Mouse (Mus musculus): ENCODE results near the gene Gm1604a. TPM values are rescaled to one million over a fixed set of nuclear protein-coding genes. Genes with fewer than 3 reads are reported as not detected.
"Not testable (repeated sequence)": the region's sequence is repeated elsewhere in the genome, so short reads cannot be mapped to it uniquely, and the experiment has no call there.

The Gm1604a gene
- polyA plus RNA-seq (2015; fragmentation: Nextera tagmentation; extraction: Ambion mirVana): not detected in 2 replicates

GRCm38 (mm10) chr17:7025257-7025656, at the start of gene Gm1604a:
Gene Gm1604a (plus strand): TSS chr17:7025568.
- not testable (repeated sequence) for H3K4me1 ChIP-seq (replicated peaks); H3K9me3 ChIP-seq; H3K4me3 ChIP-seq (replicated peaks); H3K36me3 ChIP-seq; H3K9ac ChIP-seq; H3K4me2 ChIP-seq (replicated peaks); H3K27me3 ChIP-seq (replicated peaks); H3K27ac ChIP-seq
- 0 out of 2 replicates have a peak, but pooled peaks have one; percentile 28 for ATAC-seq
- WGBS: 13% methylated on average over 9 of the region's 14 CpGs

DNA sequence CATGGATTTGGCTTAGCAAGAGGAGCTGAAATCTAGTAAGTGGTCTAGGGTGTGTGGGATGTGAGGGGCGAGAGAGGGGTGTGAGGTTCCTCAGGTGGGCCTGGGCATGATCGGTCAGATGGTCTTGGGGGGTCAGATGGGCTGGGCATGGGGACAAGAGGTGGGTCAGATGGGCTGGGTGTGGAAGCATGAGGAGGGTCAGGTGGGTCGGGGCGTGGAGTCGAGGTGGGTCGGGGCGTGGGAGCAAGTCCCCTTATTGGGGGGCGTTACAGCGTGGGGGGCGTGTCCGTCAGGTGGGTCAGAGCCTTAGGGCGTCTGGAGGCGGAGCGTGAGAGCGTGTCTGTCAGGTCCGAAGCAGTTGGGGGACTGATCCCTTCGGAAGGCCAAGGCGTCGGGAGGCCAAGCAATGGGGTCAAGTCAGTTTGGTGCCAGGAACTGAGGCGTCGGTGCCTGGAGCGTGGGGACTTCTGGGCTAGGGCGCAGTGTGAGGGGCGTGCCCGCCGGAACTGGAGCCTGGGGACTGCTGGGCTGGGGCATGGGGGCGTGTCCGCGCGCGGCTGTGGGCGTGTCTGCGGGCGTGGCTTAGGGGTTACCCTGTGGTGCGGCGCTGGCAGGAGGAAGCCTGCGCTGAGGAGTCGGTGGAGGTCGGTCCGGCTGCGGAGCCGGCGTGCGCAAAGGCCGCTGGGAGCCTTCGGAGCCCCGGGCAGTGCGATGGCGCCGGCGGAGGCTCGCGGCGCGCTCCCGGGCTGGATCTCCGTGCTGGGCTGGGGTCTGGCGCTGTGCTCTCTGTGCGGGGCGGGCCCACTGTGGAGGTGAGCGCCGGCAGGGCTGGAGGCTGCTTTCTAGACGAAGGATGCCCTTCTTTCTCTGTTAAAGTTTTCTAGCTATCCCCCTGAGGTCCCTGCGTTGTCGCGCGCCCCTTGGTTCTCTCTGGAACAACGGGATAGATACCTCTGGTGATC, 46.8 kb upstream of the Gm1604a start, which contains the start of gene Gm49721:
Gm49721 (plus strand) TSS at position 618 of the 962 bp plus-strand sequence.
- H3K36me3 ChIP-seq; H3K9me3 ChIP-seq; H3K4me1 ChIP-seq (replicated peaks); H3K27me3 ChIP-seq (replicated peaks): not testable (repeated sequence)
- Histone ChIP-seq H3K9ac (peak within 1 kb of the TSS; percentile 62), H3K4me2 (replicated peaks) (peak within 1 kb of the TSS; percentile 57), H3K4me3 (replicated peaks) (peak within 1 kb of the TSS; percentile 54), H3K27ac (0 out of 2 replicates have a peak within 1 kb of the TSS, but pooled peaks have one; percentile 36)
- WGBS: 1% methylated on average over 43 of the region's 68 CpGs
- ATAC-seq: peak; percentile 99

- peak overlapping the region; percentile 57 for H3K4me2 ChIP-seq (replicated peaks)
- not testable (repeated sequence) for H3K36me3 ChIP-seq; H3K4me1 ChIP-seq (replicated peaks); H3K27ac ChIP-seq; H3K9me3 ChIP-seq; H3K27me3 ChIP-seq (replicated peaks)
- 12% methylated on average over 5 of the region's 5 CpGs for WGBS
- peak overlapping the region; percentile 54 for H3K4me3 ChIP-seq (replicated peaks)
- ATAC-seq: peak; percentile 6; the same call in 1 of the 2 replicates
- H3K9ac ChIP-seq: peak overlapping the region; percentile 62; the same call in 1 of the 2 replicates
Measured at GRCm38 (mm10) chr17:6979380-6979779, 46.0 kb upstream of the Gm1604a start.

GRCm38 (mm10) chr17:6980144-6980543, 45.2 kb upstream of the Gm1604a start:
- H3K4me1 ChIP-seq (replicated peaks); H3K27me3 ChIP-seq (replicated peaks); H3K4me3 ChIP-seq (replicated peaks); H3K9me3 ChIP-seq; H3K27ac ChIP-seq; ATAC-seq; H3K36me3 ChIP-seq; H3K9ac ChIP-seq; H3K4me2 ChIP-seq (replicated peaks): not testable (repeated sequence)
- WGBS: 90% methylated on average over 5 of the region's 8 CpGs

DNA sequence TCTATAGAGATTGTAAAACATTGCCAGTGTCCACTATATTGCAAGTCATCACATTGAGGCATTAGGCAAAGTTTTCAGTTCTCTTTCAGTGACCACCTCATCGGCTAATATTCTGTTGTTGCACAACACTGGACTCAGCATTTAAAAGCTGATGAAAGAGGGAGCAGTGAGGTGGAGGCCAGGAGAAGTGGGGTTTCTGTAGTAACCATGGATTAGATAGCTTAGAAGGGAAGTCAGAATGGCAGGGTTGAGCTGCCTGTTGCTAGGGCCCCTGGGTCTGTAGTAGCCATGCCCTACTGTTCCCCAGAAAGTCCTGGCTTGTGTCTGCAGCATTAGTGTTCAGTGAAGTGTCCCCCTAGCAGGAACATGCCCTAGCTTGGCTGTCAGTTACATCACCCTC, 39.2 kb upstream of the Gm1604a start:
- not testable (repeated sequence) for ATAC-seq; H3K36me3 ChIP-seq; H3K9me3 ChIP-seq; H3K9ac ChIP-seq; H3K4me3 ChIP-seq (replicated peaks); H3K27me3 ChIP-seq (replicated peaks); H3K4me1 ChIP-seq (replicated peaks); H3K27ac ChIP-seq; H3K4me2 ChIP-seq (replicated peaks)
- 97% methylated on average over 1 of the region's 1 CpGs for WGBS

GRCm38 (mm10) chr17:6995504-6995903, 29.9 kb upstream of the Gm1604a start:
- H3K4me3 ChIP-seq (replicated peaks); H3K36me3 ChIP-seq; H3K27me3 ChIP-seq (replicated peaks); H3K9me3 ChIP-seq; H3K4me2 ChIP-seq (replicated peaks); H3K9ac ChIP-seq; ATAC-seq; H3K4me1 ChIP-seq (replicated peaks); H3K27ac ChIP-seq: not testable (repeated sequence)
- no CpG with 5 or more reads among the region's 6 CpGs for WGBS

DNA sequence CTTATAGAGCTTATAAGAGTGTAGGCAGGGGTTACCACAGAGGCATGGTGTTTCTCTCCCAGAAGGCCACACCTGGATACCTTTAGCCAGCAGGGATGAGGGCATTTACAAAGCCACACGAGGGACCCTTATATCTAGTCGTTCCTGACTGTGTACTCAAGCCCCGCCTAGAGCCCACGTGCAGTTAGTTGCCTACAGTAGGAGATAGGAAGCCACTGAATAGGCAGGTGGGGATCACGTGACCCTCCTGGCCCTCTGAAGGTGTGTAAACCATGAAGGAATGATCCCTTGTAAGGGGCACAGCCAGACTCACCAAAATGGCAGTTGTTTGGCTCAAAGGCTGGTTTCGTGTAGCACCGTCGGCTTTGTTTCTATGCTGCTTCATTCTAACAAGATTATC, 28.5 kb upstream of the Gm1604a start:
- ATAC-seq: not testable (repeated sequence)
- 81% methylated on average over 8 of the region's 8 CpGs for WGBS

DNA sequence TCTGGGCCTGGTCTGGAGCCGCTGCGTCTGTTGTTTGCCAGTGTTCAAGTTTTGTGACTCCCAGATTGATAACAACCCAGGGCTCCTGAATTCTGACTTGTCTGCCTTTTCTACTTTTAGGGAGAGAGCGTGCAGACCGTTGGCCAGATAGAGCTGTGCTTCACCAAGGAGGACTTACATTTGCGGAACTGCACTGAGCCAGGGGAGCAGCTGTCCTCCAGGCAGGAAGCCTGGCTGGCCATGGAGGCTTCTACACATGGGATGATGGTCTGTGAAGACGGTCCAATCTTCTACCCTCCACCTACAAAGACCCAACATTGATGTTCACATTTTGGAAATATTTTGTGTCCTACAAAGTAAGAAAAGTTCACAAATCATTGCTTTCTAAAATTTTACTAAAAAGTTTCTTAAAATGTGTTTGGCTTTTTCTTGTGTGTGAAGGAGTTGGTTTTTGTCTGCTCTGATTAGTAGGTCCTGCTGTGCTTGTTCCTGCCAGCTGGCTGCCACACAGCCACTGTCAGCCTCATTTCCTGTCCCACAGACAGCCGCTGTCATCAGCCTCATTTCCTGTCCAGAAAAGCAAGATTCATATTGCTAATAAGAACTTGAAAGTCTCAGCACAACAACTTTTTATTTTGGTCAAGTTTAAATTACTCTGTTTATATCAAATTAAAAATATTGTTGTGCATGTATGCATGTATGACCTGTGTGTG, 27.4 kb upstream of the Gm1604a start:
- not testable (repeated sequence) for H3K4me3 ChIP-seq (replicated peaks); H3K9me3 ChIP-seq; ATAC-seq; H3K4me1 ChIP-seq (replicated peaks); H3K4me2 ChIP-seq (replicated peaks); H3K27ac ChIP-seq; H3K27me3 ChIP-seq (replicated peaks); H3K36me3 ChIP-seq; H3K9ac ChIP-seq
- 77% methylated on average over 1 of the region's 7 CpGs for WGBS

More for the DNA sequence above, 28.5 kb upstream of the Gm1604a start:
- H3K9me3 ChIP-seq; H3K27ac ChIP-seq; H3K4me3 ChIP-seq (replicated peaks); H3K9ac ChIP-seq; H3K4me2 ChIP-seq (replicated peaks); H3K36me3 ChIP-seq; H3K4me1 ChIP-seq (replicated peaks); H3K27me3 ChIP-seq (replicated peaks): not testable (repeated sequence)

DNA sequence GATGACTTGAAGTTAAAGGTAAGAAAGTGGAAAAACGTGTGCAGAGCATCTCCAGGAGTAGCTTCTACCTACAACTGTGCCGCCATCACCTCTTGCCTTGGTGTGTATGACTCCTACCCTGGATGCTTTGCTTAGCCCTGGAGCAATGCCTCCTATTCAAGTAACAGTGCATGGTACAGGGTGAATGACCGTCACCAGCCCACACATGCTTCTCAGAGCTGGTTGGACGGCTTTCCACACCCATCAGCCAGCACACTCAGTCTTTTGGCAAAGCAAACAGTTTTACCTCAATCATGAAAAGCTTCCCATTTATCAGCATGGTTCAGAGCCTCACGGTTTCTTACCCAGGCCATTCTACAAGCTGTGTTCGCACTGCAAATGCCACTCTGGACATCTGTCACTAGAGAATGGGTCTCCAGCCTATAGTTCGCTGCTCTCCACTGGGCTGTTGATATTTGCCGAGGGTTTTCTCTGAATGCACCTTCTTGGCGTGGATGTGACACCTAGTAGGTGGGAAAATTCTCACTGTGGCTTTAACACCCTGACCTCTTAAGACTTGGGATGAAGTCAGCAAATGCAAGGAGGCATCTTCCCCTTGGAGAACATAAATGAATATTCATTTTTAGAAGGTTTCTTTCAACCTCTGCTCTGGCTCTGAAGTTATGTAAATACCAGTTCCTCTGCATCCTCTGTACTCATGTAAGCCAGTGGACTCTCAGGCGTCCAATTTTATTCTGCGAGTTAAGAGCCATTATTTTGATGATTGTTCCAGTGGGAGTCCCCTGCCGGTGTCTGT, 23.4 kb upstream of the Gm1604a start:
- H3K27me3 ChIP-seq (replicated peaks); H3K9me3 ChIP-seq; H3K27ac ChIP-seq; H3K4me3 ChIP-seq (replicated peaks); H3K9ac ChIP-seq; H3K4me1 ChIP-seq (replicated peaks); ATAC-seq; H3K36me3 ChIP-seq; H3K4me2 ChIP-seq (replicated peaks): not testable (repeated sequence)
- 78% methylated on average over 9 of the region's 12 CpGs for WGBS

- H3K9ac ChIP-seq; H3K27me3 ChIP-seq (replicated peaks); H3K27ac ChIP-seq; H3K36me3 ChIP-seq; H3K9me3 ChIP-seq; H3K4me2 ChIP-seq (replicated peaks); ATAC-seq; H3K4me1 ChIP-seq (replicated peaks); H3K4me3 ChIP-seq (replicated peaks): not testable (repeated sequence)
- no CpG with 5 or more reads among the region's 3 CpGs for WGBS
Measured at GRCm38 (mm10) chr17:7003392-7003791, 22.0 kb upstream of the Gm1604a start.

DNA sequence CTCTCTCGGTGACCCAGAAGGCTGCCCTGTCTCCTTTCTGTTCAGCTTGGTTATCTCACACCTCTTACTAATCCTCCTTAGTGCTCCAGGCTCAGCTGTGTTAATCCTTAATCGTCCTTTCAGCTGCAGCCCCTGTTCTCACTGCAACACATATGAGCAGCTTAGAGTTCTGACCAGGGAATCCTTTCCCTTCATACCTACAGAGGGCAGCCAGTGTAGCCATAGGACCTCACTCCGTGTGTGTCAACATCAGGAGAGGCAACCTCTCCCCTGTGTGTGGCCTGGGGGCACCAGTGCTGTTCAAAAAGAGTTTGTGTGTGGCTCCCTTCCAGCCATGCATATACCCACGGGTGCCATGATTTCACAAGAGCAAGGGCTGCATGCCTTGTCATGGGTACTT, 19.7 kb upstream of the Gm1604a start:
- WGBS: 53% methylated on average over 3 of the region's 4 CpGs
- not testable (repeated sequence) for H3K4me1 ChIP-seq (replicated peaks); H3K27ac ChIP-seq; H3K9ac ChIP-seq; H3K4me3 ChIP-seq (replicated peaks); H3K27me3 ChIP-seq (replicated peaks); H3K9me3 ChIP-seq; ATAC-seq; H3K36me3 ChIP-seq; H3K4me2 ChIP-seq (replicated peaks)

GRCm38 (mm10) chr17:7008885-7009284, 16.5 kb upstream of the Gm1604a start:
- ATAC-seq; H3K9me3 ChIP-seq; H3K4me3 ChIP-seq (replicated peaks); H3K27me3 ChIP-seq (replicated peaks); H3K4me2 ChIP-seq (replicated peaks); H3K4me1 ChIP-seq (replicated peaks); H3K9ac ChIP-seq; H3K27ac ChIP-seq; H3K36me3 ChIP-seq: not testable (repeated sequence)

All from intestine, embryonic 15.5 days (tissue).